Mouse (Mus musculus): ENCODE results near the gene Zfp454.

Gene Zfp454

DNA sequence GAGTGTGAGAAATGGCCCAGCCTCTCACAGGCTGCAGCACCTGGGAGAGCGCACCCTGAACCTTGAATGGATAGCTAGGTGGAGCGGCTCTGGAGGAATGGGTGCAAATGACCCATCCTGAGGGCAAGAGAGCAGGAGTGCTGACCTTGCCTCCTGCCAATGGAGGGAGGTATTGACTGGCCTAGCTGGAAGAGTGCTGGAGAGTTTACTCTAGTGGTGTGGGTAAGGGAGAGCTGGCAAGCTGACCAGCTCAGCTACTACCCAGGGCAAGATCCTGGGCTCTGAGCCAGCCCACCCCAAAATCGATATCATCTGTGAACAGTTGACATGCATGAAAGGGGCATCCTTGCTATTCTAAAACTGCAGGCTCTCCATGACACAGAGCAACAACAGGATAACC, 41.5 kb downstream of the Zfp454 start:
- in situ Hi-C loops (cut with MboI, MseI), result no loop called here

DNA sequence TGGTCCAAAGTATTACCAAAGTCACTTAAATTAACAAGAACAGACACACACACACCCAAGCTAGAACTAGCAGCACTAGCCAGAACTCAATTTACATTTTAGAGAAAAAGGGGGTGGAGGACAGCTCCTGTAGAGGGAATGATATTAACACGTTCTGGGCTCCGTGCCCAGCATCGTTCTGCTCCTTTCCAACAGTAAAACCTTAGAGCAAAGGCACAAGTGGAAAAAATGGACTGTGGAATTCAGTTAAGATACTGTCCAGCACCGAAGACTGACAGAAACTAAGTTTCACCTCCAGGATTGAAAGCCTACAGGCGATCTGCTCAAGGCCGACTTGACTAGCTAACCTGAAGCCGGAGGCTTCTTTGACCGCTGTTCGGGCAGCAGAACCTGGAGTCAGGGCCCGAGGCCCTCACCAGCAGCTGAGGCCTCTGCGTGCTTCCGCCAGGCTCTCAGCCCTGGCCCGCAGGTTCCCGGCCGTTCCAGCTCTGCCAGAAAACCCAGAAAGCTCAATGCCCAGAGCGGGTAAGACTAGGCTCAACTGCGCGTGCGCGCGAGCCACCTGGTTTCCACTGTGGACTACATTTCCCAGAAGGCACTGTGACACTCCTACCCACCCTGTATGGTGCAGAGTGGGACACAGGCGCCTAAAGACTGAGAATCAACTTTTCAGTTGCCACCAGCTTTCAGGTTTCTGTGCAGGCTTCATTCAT, 46.3 kb downstream of the Zfp454 start, which contains the start of gene Zfp879:
Gene Zfp879 (minus strand): TSS at position 530 of the 713 bp plus-strand sequence.
- in situ Hi-C loops (cut with MboI, MseI), result no loop called here

DNA sequence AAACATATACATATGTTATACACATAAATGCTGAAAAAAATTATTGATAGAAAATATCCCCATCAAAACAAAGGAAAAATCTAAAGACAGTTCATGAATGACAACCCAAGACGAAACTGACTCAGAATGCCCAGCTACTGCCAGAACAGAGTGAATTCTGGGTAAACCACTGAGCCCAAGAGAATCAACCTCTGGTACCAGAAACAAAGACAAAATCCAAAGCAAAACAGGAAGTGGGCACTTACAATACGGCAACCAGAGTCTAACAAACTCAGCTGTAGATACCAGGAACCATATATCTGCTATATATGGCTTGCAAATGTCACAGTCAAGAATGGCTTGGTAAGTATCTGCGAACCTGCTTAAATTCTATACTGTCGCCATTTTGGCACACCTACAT, 51.7 kb downstream of the Zfp454 start:
- in situ Hi-C loops (cut with MboI, MseI), result no loop called here

DNA sequence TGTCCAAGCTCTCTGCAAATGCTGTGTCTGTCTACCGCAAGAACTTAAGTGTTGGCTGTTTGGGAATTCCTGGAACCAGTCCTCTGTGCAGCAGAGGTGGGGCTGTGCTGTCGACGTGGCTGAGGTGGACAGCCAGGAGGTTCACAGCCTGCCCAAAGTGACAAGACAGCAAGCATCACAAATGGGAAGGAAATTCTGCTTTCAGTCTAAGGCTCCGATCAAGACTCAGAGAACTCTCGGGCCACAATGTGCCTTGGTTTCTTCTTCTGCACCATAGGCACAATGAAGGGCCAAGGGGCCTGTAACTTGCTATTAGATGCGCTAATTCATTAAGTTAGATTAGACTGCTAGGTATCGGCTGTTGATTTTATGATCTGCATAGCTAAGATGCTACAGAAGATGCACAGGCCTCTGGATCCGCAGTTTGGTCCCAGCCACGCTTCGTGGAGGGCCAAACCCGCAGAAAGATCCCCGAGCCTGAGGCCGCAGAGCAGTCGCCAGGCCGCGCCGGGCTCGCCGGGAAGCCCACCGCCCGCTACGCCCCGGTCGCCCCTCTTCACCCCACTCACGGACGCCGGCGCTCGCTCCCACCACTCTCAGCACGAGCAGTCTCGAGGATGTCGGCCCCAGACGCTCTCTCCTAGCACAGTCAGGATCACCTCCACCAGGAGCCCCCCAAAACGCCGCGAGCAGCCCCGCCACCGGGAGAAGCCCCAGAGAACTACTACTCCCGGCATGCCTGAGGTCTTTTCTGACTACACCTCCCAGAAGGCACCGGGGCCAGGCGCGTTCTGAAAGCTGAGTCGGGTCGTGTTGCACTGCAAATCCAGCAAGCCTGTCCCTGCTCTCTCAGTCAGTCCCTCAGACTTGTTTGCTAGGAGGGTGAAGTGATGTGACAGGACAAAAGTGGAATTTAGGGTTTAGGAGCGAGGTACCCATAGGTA, 60.2 kb downstream of the Zfp454 start, which contains the start of gene Zfp354c:
Gene Zfp354c (minus strand): TSS at position 715 of the 944 bp plus-strand sequence.
- in situ Hi-C loops (cut with MboI, MseI), result no loop called here

DNA sequence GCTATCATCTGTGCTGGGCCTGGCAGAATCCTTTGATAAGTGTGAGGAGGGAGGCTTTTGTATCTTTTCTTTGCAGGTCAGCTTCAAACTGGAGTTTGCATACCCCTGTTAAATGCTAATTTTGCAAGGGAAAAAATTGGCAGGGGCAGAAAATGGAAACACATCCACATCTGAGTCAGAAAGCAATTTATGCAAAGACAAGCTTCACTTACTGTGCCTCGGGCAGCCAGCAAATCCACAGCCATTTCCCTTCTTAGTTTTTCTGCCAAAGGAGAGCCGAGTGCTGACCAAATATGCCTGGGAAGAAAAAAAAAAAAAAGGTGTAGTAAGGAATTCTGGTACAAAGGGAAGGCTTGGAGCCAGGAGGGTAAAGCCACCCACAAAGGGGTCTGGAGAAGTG, 61.2 kb downstream of the Zfp454 start:
- in situ Hi-C loops (cut with MboI, MseI), result no loop called here

All from T-helper 1 cell (primary cell).